Mouse (Mus musculus) embryonic fibroblast, embryonic 13.5 days (primary cell): ENCODE measurements at regions not wholly inside any gene's neighbourhood (a gene's known extent, or its start where the extent isn't known, plus 50 kb on each side); places are given as distances from the start of the nearest gene placed in this dataset.

Source experiments
- CTCF ChIP-seq: IDR thresholded peaks from 2 replicates; pipeline ENCODE4 v1.5.1; 2011; ENCODE audit warnings: mild to moderate bottlenecking, control low read depth, low read length, moderate library complexity, borderline replicate concordance; ENCODE audit not compliant: insufficient read depth
- POLR2A ChIP-seq: IDR thresholded peaks from 2 replicates; pipeline ENCODE4 v1.6.1; 2011; ENCODE audit warnings: low read depth, mild to moderate bottlenecking, control low read depth, low read length, moderate library complexity

GRCm38 (mm10) chr13:113500373-113500990 is 117.9 kb downstream of the Snx18 start:
- TF ChIP-seq POLR2A (no peak), CTCF (no peak)
